Mouse (Mus musculus): Measurements from ENCODE around the gene Prc1. TPM values are rescaled to one million over a fixed set of nuclear protein-coding genes. Genes with fewer than 3 reads are reported as not detected.

The Prc1 gene
- total RNA-seq (2021): 1 to 10 TPM; 2.4 to 4.9 TPM
- long read RNA-seq, experiment 1, partial matches to known transcripts: 0 of 4 reads
- long read RNA-seq, experiment 1, other reads (novel, unspliced or antisense): 2 of 4 reads
- long read RNA-seq, experiment 2, partial matches to known transcripts: 0 of 6 reads
- long read RNA-seq, experiment 2, other reads (novel, unspliced or antisense): 0 of 6 reads

DNA sequence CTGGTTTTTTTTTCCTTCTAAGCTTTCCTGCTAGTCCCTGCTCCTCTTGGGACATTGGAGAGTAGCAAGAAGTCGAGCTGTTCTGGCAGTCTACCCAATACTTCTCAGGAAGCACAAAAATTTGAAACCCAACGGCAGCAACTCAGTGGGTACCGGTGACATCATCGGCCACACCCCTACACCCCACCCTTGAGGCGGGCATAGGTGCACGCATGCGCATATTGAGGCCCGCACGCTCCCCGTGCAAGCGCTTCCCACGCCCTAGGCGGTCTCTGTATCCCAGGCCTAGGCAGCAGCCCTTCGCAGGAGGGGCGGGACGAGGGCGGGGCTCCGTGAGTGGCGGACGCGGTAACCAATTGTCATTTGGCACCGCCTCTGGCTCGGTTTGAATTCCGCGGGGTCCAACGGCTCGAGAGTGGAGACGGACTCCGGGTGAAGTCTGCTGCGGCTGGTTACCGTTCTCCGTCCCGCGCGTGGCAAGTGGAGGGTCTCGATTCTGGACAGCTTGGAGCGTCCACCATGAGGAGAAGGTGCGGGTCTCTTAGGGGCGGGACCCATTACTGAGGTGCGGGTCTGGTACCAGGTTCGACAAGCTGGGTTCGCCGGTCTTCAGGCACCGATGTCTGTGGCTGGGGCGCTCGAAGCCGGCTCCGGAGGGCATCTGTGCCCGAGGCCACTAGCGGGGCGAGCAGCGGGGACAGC is at the start of gene Prc1:
Gene Prc1, plus strand, starts transcription at position 389 of the 702 bp plus-strand sequence.
- DNase-seq (ENCODE audit: low spot score in 2 of 2): peak; percentile 98 to 99

DNA sequence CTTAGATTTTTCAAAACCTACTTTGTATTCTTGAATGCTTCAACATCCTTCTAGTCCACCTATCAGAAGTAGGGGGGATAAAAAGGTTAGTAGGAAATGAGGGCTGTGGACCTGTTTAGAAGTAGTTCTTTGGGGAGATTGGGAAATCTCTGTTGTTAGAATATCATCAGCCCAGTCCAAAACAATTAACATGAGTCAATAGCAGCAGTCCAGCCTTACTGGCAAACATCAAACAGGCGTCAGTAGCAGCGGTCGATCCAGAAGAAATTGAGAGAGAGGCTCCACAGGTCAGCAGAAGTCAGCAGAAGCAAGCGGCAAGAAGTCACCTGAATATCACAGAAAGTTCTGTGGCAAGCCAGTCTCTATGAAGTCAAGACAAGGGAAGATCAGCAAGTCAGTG is 49.4 kb upstream of the Prc1 start:
- DNase-seq (ENCODE audit: low spot score in 2 of 2): no peak

GRCm38 (mm10) chr7:80246148-80246721 is 48.0 kb upstream of the Prc1 start, which contains the start of gene Ttll13:
Ttll13 (plus strand) TSS chr7:80246376.
- DNase-seq (ENCODE audit: low spot score in 2 of 2): peak; percentile 93 to 97

DNA sequence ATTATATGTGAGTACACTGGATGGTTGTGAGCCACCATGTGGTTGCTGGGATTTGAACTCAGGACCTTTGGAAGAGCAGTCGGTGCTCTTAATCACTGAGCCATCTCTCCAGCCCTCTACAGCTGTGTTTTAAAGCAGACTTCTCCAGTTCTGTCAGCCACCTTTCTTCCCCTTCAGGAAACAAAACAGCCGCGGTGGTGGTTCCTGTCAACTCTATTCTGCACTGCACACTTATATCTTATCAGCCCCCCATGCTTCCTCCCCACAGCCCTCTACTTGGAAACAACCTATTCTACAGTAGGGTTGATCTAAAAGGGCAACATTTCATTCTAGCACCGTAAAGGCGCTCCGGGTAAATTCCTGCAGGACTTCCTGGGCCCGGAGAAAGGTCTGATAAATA is 47.4 kb upstream of the Prc1 start:
- DNase-seq (ENCODE audit: low spot score in 2 of 2): no peak

- DNase-seq (ENCODE audit: low spot score in 2 of 2): no peak
These were observed 41.8 kb upstream of the Prc1 start for GRCm38 (mm10) chr7:80252437-80252836.

DNA sequence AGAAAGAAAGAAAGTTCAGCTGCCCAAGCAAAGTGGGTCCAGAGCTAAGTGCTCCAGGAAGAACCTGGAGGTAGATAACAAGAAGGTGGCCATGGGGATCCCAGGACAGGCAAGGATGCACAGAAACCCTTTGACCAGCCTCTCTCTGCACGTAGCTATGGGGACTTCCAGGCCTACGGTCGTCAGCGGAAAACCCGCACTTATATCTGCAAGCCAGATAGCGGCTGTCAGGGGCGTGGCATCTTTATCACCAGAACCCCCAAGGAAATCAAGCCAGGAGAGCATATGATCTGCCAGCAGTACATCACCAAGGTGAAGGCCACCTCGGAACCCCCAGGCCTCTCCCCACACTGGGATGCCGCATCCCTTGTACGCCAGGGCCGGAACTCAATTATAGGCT is 41.4 kb upstream of the Prc1 start:
- no peak for DNase-seq (ENCODE audit: low spot score in 2 of 2)

DNA sequence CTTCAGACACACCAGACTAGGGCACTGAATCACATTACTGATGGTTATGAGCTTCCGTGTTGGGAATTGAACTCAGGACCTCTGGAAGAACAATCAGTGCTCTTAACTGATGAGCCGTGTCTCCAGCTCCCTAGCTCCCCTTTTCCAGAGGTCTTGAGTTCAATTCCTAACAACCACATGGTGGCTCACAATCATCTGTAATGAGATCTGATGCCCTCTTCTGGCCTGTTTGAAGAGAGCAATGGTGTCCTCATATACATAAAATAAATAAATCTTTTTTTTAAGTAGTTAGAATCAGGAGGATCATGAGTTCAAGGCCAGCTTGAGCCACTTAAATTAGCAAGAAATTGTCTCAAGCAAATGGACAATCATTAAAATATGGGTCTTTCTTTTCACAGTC is 38.3 kb upstream of the Prc1 start:
- DNase-seq (ENCODE audit: low spot score in 2 of 2): no peak

- DNase-seq (ENCODE audit: low spot score in 2 of 2): no peak
These were observed 36.5 kb upstream of the Prc1 start for GRCm38 (mm10) chr7:80257706-80258105.

DNA sequence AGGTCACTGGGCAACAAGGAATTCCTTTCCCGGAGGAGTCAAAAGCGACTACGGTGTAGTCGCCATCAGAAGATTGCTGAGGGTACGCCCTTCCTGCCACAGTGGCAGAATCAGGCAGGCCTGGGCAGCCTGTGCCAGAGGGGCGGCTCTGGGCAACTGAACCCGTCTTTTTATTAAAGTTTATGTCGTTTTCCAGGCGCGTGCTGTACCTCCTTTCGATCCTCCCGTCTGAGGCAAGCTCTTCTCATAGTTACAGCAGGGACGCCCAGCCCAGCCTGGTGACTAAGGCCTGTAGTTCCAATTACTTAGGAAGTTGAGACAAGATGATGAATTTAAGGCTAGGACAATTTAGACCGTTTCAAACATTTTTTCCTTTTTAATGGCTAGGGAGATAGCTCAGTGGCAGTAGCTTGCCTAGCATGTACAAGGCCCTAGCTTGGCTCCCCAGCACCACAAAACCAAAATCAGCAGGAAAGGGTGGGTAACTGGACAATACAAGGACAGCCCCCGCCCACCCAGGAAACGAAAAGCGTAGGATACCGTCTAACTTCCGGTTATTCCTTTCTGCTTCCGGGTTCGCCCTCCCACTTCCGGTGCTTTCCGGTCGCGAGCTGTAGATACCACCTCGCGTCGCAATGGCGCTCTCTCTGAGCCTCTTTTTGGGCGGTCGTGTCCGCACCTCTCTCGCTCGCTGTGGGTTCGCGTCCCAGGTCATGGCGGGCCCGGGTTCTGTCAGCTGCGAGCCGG is 33.5 kb upstream of the Prc1 start, which contains the start of gene Ngrn:
Gene Ngrn, plus strand, starts transcription at position 591 of the 747 bp plus-strand sequence.
- DNase-seq (ENCODE audit: low spot score in 2 of 2): peak; percentile 73 to 87

GRCm38 (mm10) chr7:80261372-80261990 is 32.8 kb upstream of the Prc1 start:
- peak; percentile 29 to 34 for DNase-seq (ENCODE audit: low spot score in 2 of 2)

- DNase-seq (ENCODE audit: low spot score in 2 of 2): no peak
These were observed 29.6 kb upstream of the Prc1 start for GRCm38 (mm10) chr7:80264606-80265005.

DNA sequence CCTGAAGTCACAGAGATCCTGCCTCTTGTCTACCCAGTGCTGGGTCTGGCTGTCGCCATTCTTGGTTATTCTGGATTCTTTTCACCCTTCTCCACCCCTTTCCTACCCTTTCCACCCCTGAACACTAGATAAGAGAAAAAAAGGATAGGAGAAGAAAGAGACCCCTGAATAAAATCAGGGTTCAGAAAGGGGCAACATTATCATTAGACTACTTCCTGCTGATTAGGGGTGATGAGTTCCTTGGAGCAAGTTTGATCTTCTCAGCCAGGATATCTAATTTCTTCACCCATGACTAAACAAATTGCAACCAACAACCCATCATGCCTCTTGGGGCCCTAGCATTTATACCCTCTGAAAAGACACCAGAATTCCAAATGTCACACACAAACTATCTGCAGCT is 26.5 kb upstream of the Prc1 start:
- no peak for DNase-seq (ENCODE audit: low spot score in 2 of 2)

DNA sequence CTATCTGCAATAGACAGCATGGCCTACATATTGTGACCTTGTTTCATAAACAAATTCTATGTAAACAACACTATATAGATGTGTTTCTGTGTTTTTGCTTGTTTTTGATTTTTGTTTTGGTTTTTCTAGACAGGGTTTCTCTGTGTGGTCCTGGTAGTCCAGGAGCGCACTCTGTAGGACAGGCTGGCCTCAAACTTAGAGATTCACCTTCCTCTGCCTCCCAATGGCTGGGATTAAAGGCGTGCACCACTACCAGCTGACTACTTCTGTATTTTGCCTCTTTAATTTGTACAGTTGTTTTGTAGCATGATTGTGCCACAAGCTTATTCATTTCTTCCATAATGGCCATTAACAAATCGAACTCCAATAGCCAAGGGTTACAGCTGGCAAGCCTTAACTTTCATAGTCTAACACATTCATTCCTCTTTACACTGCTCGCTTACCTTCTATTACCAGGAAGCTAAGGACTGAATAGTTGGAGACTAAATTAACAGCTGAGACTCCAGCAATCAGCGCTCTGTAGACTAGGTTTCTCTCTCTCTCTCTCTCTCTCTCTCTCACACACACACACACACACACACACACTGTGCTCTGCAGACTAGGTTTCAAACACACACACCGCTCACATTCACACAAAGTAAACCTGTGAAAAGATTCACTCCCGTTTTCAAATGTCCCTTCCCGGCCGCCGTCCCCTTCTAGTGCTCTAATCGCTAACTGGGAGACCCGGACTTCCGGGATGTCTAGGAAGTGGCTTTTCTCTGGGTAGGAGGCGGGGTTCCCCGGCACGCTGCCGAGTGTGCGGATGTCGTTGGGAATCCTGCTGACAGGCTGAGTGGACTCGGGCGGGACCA is 25.1 kb upstream of the Prc1 start, which contains the start of gene Vps33b:
Gene Vps33b, plus strand, starts transcription at position 753 of the 854 bp plus-strand sequence.
- peak; percentile 95 to 97 for DNase-seq (ENCODE audit: low spot score in 2 of 2)

- peak in 1 of 2 experiments; percentile 33 for DNase-seq (ENCODE audit: low spot score in 2 of 2)
These were observed 24.4 kb upstream of the Prc1 start for GRCm38 (mm10) chr7:80269751-80270255.

DNA sequence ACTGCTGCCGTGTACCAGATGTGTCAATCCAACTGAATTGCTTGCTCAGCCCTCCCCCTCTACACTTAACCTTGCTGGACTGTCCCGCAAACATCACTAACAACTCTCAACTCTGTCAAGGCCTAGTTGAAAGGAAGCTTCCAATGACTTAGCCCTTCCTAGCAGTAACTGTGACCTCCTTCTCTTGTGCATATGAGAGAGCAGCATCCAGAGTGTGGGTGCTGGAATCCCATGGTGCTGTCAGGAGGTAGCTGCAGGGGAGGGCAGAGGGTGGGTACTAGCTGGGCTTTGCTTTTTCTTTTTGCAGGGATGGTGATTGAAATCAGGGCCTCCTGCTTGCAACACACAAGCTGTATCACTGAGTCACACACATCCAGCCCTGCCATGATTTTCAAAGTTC is 20.8 kb upstream of the Prc1 start:
- no peak for DNase-seq (ENCODE audit: low spot score in 2 of 2)

DNA sequence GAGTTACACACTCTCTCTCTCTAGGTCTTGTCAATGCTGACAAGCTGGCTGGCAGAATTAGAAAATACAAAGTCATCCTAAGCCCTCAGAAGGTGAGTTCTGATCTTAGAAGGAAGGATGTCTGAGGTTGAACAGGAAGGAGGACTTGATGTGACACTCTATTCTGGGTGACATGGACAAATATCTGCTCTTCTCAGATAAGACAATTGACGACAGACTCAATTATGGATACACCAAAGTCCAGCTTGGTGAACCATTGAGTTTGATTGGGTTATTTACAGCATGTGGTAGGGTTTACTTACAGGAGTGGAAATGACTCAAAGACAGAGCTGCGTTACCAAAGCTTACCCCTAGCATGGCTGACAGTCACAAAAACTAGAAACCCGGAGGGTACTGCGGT is 17.9 kb upstream of the Prc1 start:
- DNase-seq (ENCODE audit: low spot score in 2 of 2): no peak

DNA sequence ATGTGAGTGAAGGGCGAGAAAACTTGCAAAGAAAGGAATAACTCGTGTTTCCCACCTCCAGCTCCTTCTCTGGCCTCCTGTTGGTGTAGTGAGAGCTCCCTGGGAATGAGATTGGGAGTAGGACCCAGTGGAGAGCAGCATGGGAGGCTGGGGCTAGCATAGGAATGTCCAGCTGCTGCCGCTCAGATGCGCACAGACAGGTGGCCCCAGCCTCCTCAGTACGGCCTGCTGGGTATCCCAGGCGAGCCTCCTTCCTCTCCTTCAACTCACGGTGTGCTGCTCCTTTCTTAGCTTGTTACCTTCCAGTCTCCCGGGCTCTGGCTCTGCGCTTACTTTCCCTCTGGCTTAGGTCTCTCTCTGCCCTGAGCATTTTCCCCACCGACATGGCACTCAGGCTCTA is 14.2 kb upstream of the Prc1 start:
- DNase-seq (ENCODE audit: low spot score in 2 of 2): no peak

GRCm38 (mm10) chr7:80280998-80281397 is 13.3 kb upstream of the Prc1 start:
- DNase-seq (ENCODE audit: low spot score in 2 of 2): no peak

GRCm38 (mm10) chr7:80281646-80282045 is 12.6 kb upstream of the Prc1 start:
- DNase-seq (ENCODE audit: low spot score in 2 of 2): no peak
